Mouse (Mus musculus) testis, adult 2 months (tissue): ENCODE data around the gene Lyst.

Experiments
- CTCF ChIP-seq: fragments of 200-500 bp; IDR thresholded peaks from 2 replicates; pipeline ENCODE4 v1.5.1; 2012; ENCODE audit warnings: low read depth, mild to moderate bottlenecking, inconsistent platforms, low read length, moderate library complexity; ENCODE audit not compliant: control insufficient read depth, insufficient read depth, insufficient replicate concordance
- POLR2A ChIP-seq: fragments of 200-500 bp; IDR thresholded peaks from 2 replicates; pipeline ENCODE4 v1.6.1; 2012; ENCODE audit warnings: low read depth, mild to moderate bottlenecking, inconsistent platforms, low read length, moderate library complexity; ENCODE audit not compliant: control insufficient read depth

- TF ChIP-seq POLR2A: no peak
- TF ChIP-seq CTCF: no peak
These were observed 190.8 kb downstream of the Lyst start for GRCm38 (mm10) chr13:13781026-13781425.
